Mouse (Mus musculus) bone marrow, adult 2 months (tissue): ENCODE measurements around the gene Cog7.

Experiments
- CTCF ChIP-seq: fragments of 200-500 bp; IDR thresholded peaks from 2 replicates; pipeline ENCODE4 v1.5.1; 2011; ENCODE audit warnings: low read length, control low read depth; ENCODE audit not compliant: control insufficient read depth, insufficient read depth
- POLR2A ChIP-seq: fragments of 200-500 bp; IDR thresholded peaks from 2 replicates; pipeline ENCODE4 v1.6.1; 2011; ENCODE audit warnings: low read depth, mild to moderate bottlenecking, control low read depth, low read length, borderline replicate concordance; ENCODE audit not compliant: control insufficient read depth

DNA sequence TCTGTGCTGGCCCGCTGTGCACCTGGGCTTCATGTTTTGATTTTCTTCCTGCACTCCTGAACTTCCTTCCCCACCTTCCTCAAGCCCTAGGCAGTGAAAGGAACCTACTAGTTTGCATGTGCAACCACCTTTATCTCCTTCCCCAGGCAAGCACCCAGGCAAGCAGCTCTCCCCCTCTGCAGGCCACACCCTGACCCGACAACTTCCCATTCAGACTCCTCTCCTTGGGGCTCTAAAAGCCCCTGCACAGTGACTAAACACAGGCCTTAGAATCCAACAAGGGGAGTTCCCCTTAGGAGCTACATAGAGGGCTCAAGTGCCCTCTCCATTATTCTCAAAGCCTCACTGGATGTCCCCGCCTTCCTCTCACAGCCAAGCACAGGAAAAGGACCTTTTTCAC is 36.7 kb upstream of the Cog7 start:
- no peak for TF ChIP-seq POLR2A
- no peak; the same call in 1 of the 2 replicates for TF ChIP-seq CTCF
